Mouse (Mus musculus): ENCODE results near the gene Cnpy2. TPM values are rescaled to one million over a fixed set of nuclear protein-coding genes. Genes with fewer than 3 reads are reported as not detected.

The Cnpy2 gene
- polyA plus RNA-seq (2012; rRNA removed): 72.8 and 101 TPM in 2 replicates

GRCm38 (mm10) chr10:128322141-128323108, at the start of gene Cnpy2:
Cnpy2 (plus strand) TSS chr10:128322459.

GRCm38 (mm10) chr10:128298702-128299171, 23.5 kb upstream of the Cnpy2 start, which contains the start of gene Il23a:
Il23a (minus strand) TSS chr10:128298752.

GRCm38 (mm10) chr10:128303126-128304021, 18.9 kb upstream of the Cnpy2 start, which contains the start of gene Pan2:
Pan2 (plus strand) TSS chr10:128303335.

GRCm38 (mm10) chr10:128337306-128338181, 15.3 kb downstream of the Cnpy2 start, which contains the start of gene Cs:
Cs (plus strand) TSS chr10:128337734.

GRCm38 (mm10) chr10:128368402-128369217, 46.4 kb downstream of the Cnpy2 start, which contains the start of gene Coq10a:
Coq10a (minus strand) TSS chr10:128368997.

GRCm38 (mm10) chr10:128376455-128377211, 54.4 kb downstream of the Cnpy2 start, which contains the start of gene Ankrd52:
Ankrd52 (plus strand) TSS chr10:128377115.

Other genes with a start within 250 kb of the Cnpy2 start
- gene Atp5b, start 239.2 kb upstream of the Cnpy2 start, polyA plus RNA-seq (2012; rRNA removed): 3,893 and 4,487 TPM in 2 replicates
- gene Baz2a, start 230.9 kb upstream of the Cnpy2 start, polyA plus RNA-seq (2012; rRNA removed): 25.7 and 32.3 TPM in 2 replicates
- gene Rbms2, start 142.2 kb upstream of the Cnpy2 start, polyA plus RNA-seq (2012; rRNA removed): 138 and 141 TPM in 2 replicates
- gene Gls2, start 128.0 kb upstream of the Cnpy2 start, polyA plus RNA-seq (2012; rRNA removed): 5.7 TPM in 2 replicates
- 10.6 and 15.3 TPM in 2 replicates for gene Spryd4, start 110.7 kb upstream of the Cnpy2 start, polyA plus RNA-seq (2012; rRNA removed)
- 0.12 TPM in 1 of 2 replicates, not detected in the other for gene Mip, start 96.6 kb upstream of the Cnpy2 start, polyA plus RNA-seq (2012; rRNA removed)
- gene Timeless, start 90.4 kb upstream of the Cnpy2 start, polyA plus RNA-seq (2012; rRNA removed): 6.4 and 6.9 TPM in 2 replicates
- 0.11 and 0.21 TPM in 2 replicates for gene Apon, start 68.4 kb upstream of the Cnpy2 start, polyA plus RNA-seq (2012; rRNA removed)
- gene Apof, start 53.8 kb upstream of the Cnpy2 start, polyA plus RNA-seq (2012; rRNA removed): 2.3 and 6.0 TPM in 2 replicates
- gene Stat2, start 51.9 kb upstream of the Cnpy2 start, polyA plus RNA-seq (2012; rRNA removed): 28.9 and 36.7 TPM in 2 replicates
- 0.29 and 0.61 TPM in 2 replicates for gene Il23a, start 23.7 kb upstream of the Cnpy2 start, polyA plus RNA-seq (2012; rRNA removed)
- 24.5 and 31.2 TPM in 2 replicates for gene Pan2, start 19.1 kb upstream of the Cnpy2 start, polyA plus RNA-seq (2012; rRNA removed)
- 177 and 181 TPM in 2 replicates for gene Cs, start 15.3 kb downstream of the Cnpy2 start, polyA plus RNA-seq (2012; rRNA removed)
- gene Coq10a, start 46.5 kb downstream of the Cnpy2 start, polyA plus RNA-seq (2012; rRNA removed): 138 and 189 TPM in 2 replicates
- 54.4 and 59.6 TPM in 2 replicates for gene Ankrd52, start 54.7 kb downstream of the Cnpy2 start, polyA plus RNA-seq (2012; rRNA removed)
- 0.21 and 0.40 TPM in 2 replicates for gene Slc39a5, start 78.8 kb downstream of the Cnpy2 start, polyA plus RNA-seq (2012; rRNA removed)
- 19.7 and 26.6 TPM in 2 replicates for gene Nabp2, start 89.0 kb downstream of the Cnpy2 start, polyA plus RNA-seq (2012; rRNA removed)
- 50.0 and 57.7 TPM in 2 replicates for gene Rnf41, start 89.2 kb downstream of the Cnpy2 start, polyA plus RNA-seq (2012; rRNA removed)
- gene Smarcc2, start 136.8 kb downstream of the Cnpy2 start, polyA plus RNA-seq (2012; rRNA removed): 130 and 148 TPM in 2 replicates
- 1,000 and 1,018 TPM in 2 replicates for gene Myl6, start 171.7 kb downstream of the Cnpy2 start, polyA plus RNA-seq (2012; rRNA removed)
- gene Myl6b, start 176.2 kb downstream of the Cnpy2 start, polyA plus RNA-seq (2012; rRNA removed): 4.9 and 5.2 TPM in 2 replicates
- gene Esyt1, start 203.4 kb downstream of the Cnpy2 start, polyA plus RNA-seq (2012; rRNA removed): 72.6 and 73.1 TPM in 2 replicates
- 18.0 and 21.1 TPM in 2 replicates for gene Zc3h10, start 225.3 kb downstream of the Cnpy2 start, polyA plus RNA-seq (2012; rRNA removed)
- 2,417 and 2,489 TPM in 2 replicates for gene Rpl41, start 226.8 kb downstream of the Cnpy2 start, polyA plus RNA-seq (2012; rRNA removed)
- gene Pa2g4, start 243.5 kb downstream of the Cnpy2 start, polyA plus RNA-seq (2012; rRNA removed): 14.1 and 17.1 TPM in 2 replicates

Data from ovary, adult 2 months (tissue).